Mouse (Mus musculus) NIH3T3 (cell line): ENCODE measurements around the gene Pard3.

Experiments used
- DNase-seq: peaks from one replicate; pipeline ENCODE4 v3.0.0-alpha.2; 2012; ENCODE audit warnings: low read depth

Pard3 gene

GRCm38 (mm10) chr8:127139154-127139553, 75.5 kb downstream of the Pard3 start:
- peak; percentile 88 for DNase-seq

- DNase-seq = no peak
These were observed 77.3 kb downstream of the Pard3 start for GRCm38 (mm10) chr8:127140945-127141344.

DNA sequence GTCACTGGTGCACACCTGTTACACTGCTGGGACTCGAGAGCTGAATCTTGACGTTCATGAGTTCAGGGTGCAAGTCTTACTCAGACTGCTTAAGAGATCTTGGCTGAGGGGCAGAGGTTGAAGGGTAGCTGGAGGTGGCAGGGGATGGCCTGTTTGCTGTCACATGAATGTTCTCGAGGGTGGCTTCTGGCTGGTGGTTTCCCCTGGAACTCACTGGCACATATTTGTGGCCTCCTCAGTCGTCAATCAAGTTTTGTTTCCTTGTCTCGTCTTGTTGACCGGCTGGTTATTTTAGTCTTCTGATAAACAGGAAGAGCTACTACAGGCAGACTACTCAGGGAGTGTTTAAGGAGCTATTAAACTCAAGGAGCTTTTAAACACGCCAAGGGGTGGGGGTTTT, 79.9 kb downstream of the Pard3 start:
- DNase-seq = no peak

DNA sequence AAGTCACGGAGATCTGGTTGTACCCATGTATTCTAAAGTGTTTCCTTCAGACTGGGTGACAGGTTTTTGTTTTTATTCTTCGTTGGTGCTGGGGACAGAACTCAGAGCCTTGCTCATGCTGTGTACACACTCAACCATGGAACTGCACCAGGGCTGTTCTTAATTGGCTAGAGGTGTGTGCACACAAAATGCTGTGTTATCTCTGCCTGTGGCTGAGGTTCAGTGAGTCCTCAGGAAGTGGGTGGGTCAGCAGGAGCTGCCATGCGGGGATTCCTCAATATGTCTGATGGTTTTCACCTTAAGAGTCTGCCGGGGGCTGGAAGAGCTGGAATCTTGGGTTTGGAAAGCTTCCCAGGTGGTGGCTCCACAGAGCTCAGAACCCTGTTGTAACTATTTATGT, 80.9 kb downstream of the Pard3 start:
- no peak for DNase-seq

GRCm38 (mm10) chr8:127145135-127145534, 81.4 kb downstream of the Pard3 start:
- DNase-seq = no peak

GRCm38 (mm10) chr8:127146055-127146454, 82.4 kb downstream of the Pard3 start:
- DNase-seq = no peak

DNA sequence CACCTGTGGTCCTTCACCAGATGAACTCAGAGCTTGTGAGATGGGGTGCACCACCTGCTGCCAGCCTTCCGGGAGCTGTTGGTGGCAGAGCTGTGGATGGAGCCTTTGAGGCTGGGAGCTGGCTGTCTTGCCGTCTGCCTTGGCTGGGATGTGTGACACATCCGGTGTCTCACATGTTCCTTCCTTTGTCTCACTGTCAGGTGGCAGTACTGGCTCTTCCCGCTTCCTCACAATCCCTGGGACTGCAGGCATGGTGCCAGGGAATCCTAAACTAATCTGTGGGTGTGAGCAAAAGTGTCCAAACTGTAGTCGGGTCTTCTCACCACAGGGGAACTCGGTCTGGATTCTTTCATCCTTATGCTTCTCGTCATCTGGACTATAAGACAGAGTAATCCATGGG, 85.1 kb downstream of the Pard3 start:
- no peak for DNase-seq

GRCm38 (mm10) chr8:127150645-127151044, 87.0 kb downstream of the Pard3 start:
- no peak for DNase-seq

- DNase-seq = no peak
These were observed 88.0 kb downstream of the Pard3 start for GRCm38 (mm10) chr8:127151706-127152105.

- peak; percentile 40 for DNase-seq
These were observed 93.4 kb downstream of the Pard3 start for GRCm38 (mm10) chr8:127157087-127157486.

GRCm38 (mm10) chr8:127159421-127159966, 95.8 kb downstream of the Pard3 start:
- DNase-seq = peak; percentile 75

DNA sequence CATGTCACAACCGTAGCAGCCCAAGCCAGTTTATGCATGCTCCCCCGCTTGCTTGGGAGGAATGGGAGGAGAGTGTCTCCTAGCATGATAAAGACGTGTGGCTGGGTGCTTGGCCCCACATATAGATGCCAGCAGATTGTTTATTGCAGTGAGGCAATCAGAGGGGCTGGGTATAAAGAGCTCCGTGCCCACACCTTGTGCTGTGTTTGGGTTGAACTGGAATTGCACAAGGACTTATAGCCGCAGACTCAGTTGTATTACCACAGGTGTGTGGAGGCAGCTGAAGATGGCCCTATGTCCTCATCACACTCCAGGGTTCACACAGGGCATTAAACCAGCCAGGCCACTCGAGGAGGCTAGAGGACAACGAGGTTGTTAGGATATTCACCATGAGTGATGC, 98.2 kb downstream of the Pard3 start:
- no peak for DNase-seq

- no peak for DNase-seq
These were observed 99.1 kb downstream of the Pard3 start for GRCm38 (mm10) chr8:127162821-127163220.

- DNase-seq = peak; percentile 33
These were observed 100.9 kb downstream of the Pard3 start for GRCm38 (mm10) chr8:127164326-127165280.

DNA sequence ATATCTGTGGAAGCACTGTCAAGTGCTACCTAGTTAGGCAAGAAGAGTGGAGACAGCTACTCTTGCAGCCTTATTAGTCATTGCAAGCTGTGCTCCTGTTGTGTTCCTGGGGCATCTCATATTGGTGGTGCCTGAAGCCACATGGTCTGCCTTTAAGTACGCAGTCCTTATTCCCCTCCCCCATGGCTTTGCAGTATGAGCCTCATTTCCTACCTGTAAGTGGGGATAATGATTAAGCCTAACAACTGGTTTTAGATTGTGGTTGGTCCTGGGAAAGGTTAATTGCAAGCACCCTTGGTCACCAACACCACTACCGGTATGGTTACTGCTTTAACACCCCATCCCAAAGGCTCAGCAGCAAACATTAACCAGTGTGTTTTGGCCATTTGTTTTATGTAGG, 104.8 kb downstream of the Pard3 start:
- DNase-seq = no peak

DNA sequence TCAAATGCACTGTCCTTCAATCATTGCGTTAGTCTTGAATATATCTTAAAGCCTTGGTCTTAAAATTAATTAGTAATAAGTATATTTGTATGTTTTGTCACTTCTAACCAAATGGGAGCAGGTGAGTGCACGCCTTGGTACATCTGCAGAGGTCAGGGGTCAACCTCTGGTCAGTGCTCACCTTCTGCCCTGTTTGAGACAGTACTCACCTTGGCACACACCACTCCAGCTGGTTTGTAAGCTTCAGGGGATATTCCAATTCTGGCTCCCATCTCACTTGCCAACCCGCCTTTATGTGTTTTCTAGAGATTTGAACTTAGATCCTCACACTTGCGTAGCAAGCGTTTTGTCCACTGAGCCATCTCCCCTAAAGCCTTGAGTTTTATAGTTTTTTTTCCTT, 105.7 kb downstream of the Pard3 start:
- DNase-seq = no peak

GRCm38 (mm10) chr8:127170372-127170771, 106.7 kb downstream of the Pard3 start:
- peak; percentile 67 for DNase-seq

GRCm38 (mm10) chr8:127170930-127171329, 107.2 kb downstream of the Pard3 start:
- no peak for DNase-seq

- DNase-seq = no peak
These were observed 109.8 kb downstream of the Pard3 start for GRCm38 (mm10) chr8:127173483-127173882.

GRCm38 (mm10) chr8:127174411-127174810, 110.7 kb downstream of the Pard3 start:
- no peak for DNase-seq

- no peak for DNase-seq
These were observed 111.6 kb downstream of the Pard3 start for GRCm38 (mm10) chr8:127175160-127175836.

GRCm38 (mm10) chr8:127178634-127179033, 114.9 kb downstream of the Pard3 start:
- DNase-seq = peak; percentile 70

DNA sequence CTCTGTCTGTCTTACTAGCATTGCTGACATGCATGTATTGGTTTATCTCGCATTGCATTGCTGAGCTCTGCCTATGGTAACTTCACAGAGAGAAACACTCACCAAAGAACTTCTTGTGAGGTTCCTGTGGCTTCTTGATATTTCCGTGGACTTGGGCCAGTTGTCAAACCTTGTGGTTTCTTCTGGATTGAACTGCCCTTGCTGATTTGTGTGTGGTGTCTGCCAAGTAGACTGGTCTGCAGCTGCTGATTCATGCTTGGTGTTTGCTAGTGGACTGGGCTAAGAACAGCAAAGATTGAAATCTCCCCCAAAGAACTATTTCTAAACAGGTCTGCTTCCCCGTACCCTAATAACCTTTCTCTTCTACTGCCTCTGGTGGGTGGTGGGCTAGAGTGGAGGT, 117.6 kb downstream of the Pard3 start:
- peak; percentile 87 for DNase-seq
